Mouse (Mus musculus) ES-E14 (cell line): Measurements from ENCODE around the gene Osbpl9. TPM values are rescaled to one million over a fixed set of nuclear protein-coding genes. Genes with fewer than 3 reads are reported as not detected.

Source experiments
- DNase-seq: peaks from one replicate; pipeline ENCODE4 v3.0.0-alpha.2; 2013; ENCODE audit warnings: low read depth, low spot score
- H3K27ac ChIP-seq: 2 replicates; pipeline ENCODE4 v1.5.1; 2012; ENCODE audit warnings: low read depth, mild to moderate bottlenecking, low read length, moderate library complexity, mixed read lengths; ENCODE audit not compliant: poor library complexity, insufficient read depth, severe bottlenecking
- H3K36me3 ChIP-seq: 2 replicates; pipeline ENCODE4 v1.6.1; 2012; ENCODE audit warnings: mild to moderate bottlenecking, low read length, moderate library complexity, mixed read lengths; ENCODE audit not compliant: control insufficient read depth, poor library complexity, insufficient read depth, severe bottlenecking
- H3K4me1 ChIP-seq, 2 experiments: fragments of 150-350 bp in 1 of 2; sonication (generic) in 1 of 2; 2 replicates each; pipeline ENCODE4 v1.6.1; 2012; ENCODE audit warnings: low read length in 2 of 2, mild to moderate bottlenecking in 1 of 2, mixed read lengths in 1 of 2; ENCODE audit not compliant: control insufficient read depth in 2 of 2, insufficient read depth in 2 of 2, poor library complexity in 1 of 2
- H3K4me3 ChIP-seq, 2 experiments: fragments of 150-350 bp in 1 of 2; sonication (generic) in 1 of 2; 2 replicates each; pipeline ENCODE4 v1.5.1; 2012; ENCODE audit warnings: low read length in 2 of 2, low read depth in 1 of 2, mild to moderate bottlenecking in 1 of 2, mixed read lengths in 1 of 2; ENCODE audit not compliant: insufficient read depth in 1 of 2, poor library complexity in 1 of 2, severe bottlenecking in 1 of 2
- H3K9ac ChIP-seq: 2 replicates; pipeline ENCODE4 v1.6.1; 2012; ENCODE audit warnings: low read depth, mild to moderate bottlenecking, low read length, mixed read lengths; ENCODE audit not compliant: poor library complexity, insufficient read depth, severe bottlenecking
- H3K9me3 ChIP-seq: fragments of 150-350 bp; sonication (generic); 2 replicates; pipeline ENCODE4 v1.6.1; 2012; ENCODE audit warnings: low read depth, mild to moderate bottlenecking, low read length; ENCODE audit not compliant: control insufficient read depth, insufficient read depth
- CHD2 ChIP-seq: IDR thresholded peaks from 2 replicates; pipeline ENCODE4 v1.6.1; 2014; ENCODE audit warnings: mild to moderate bottlenecking, low read depth, low read length, inconsistent platforms
- HCFC1 ChIP-seq: IDR thresholded peaks from 2 replicates; pipeline ENCODE4 v1.6.1; 2012; ENCODE audit warnings: low read length, inconsistent platforms, borderline replicate concordance; ENCODE audit not compliant: insufficient read depth
- MAFK ChIP-seq: IDR thresholded peaks from 2 replicates; pipeline ENCODE4 v1.6.1; 2014; ENCODE audit warnings: mild to moderate bottlenecking, low read depth, low read length, inconsistent platforms; ENCODE audit not compliant: insufficient read depth
- ZC3H11A ChIP-seq: IDR thresholded peaks from 2 replicates; pipeline ENCODE4 v1.6.1; 2012; ENCODE audit warnings: low read depth, mild to moderate bottlenecking, inconsistent platforms, low read length, borderline replicate concordance
- ZNF384 ChIP-seq: IDR thresholded peaks from 2 replicates; pipeline ENCODE4 v1.6.1; 2012; ENCODE audit warnings: low read depth, low read length, inconsistent platforms
- in situ Hi-C, 2 experiments: fragments of 600-800 bp; cut with MboI; formaldehyde crosslinking; loops; one replicate each; pipeline ENCODE4 v1.15.1; 2025; ENCODE audit warnings: low sequenced_read_pairs in 2 of 2, inconsistent platforms in 1 of 2; ENCODE audit not compliant: unreplicated experiment in 2 of 2
- total RNA-seq: library from RNA; depleted of rRNA; stranded (reverse); fragments of 300-350 nt; gene quantifications from 2 replicates; pipeline ENCODE4 v1.2.3, GENCODE M21; 2012

The Osbpl9 gene
- total RNA-seq, 1 experiment: 39.5 TPM

DNA sequence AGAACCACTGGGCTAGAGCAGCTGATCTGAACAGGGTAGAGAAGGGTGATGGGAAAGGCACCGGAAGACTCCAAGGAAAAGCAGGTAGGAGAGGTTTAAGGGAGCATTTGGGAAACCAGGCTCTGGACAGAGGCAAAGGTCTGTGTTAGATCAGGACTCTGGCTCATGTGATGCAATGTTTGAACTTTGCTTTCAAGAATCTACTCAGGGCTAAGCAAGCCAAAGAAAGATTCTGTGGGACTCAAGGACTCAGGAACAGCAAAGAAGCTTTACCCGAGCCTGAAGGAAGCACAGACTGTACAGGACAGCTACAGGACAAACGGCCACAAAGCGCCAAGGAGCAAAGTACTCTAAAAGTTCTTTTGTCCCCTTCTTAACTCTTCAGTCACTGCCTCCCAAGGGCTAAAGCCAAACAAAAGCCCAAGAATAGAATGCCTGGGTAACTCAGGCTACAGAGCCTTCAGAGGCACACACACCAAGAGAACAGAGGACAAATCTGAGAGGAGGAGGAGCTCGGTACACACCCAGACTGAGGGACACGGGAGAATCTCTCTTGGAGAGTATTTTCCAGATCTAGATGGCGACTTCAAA is 89.1 kb downstream of the Osbpl9 start:
- Histone ChIP-seq H3K9me3 (no peaks in the 10 kb centered on the region), H3K4me1 (peaks cover 0 to 3% of the 10 kb centered on the region in 2 experiments; a peak in 1 of 4 replicates), H3K27ac (no peak overlapping the region), H3K4me3 (no peak overlapping the region), H3K36me3 (no peaks in the 10 kb centered on the region), H3K9ac (no peak overlapping the region)
- in situ Hi-C loops: no loop called here
- TF ChIP-seq ZC3H11A (no peak), HCFC1 (no peak), CHD2 (no peak), MAFK (no peak), ZNF384 (no peak)
- DNase-seq: no peak

DNA sequence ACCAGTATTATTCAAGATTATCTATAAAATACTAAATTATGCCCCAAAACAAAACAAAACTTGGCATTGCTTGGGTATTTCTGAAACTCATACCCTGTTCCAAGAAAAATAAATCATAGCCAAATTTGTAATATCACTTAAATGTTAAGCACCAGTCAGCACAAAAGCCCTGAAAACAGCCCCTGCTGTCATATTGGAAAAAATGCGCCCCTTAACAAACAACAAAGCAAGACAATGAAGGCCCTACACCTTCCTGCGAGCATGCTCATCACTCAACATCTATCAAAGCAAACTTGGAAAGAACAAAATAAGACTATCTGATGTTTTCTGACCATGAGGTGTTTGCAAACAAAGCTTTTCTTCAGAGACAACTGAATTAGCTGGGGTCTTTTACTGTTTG is 91.1 kb downstream of the Osbpl9 start:
- H3K9me3 ChIP-seq: no peaks in the 10 kb centered on the region
- peaks cover 0 to 3% of the 10 kb centered on the region in 2 experiments; a peak in 1 of 4 replicates for H3K4me1 ChIP-seq
- H3K36me3 ChIP-seq: no peaks in the 10 kb centered on the region
- in situ Hi-C loops: no loop called here
- TF ChIP-seq ZNF384 (no peak), CHD2 (no peak), ZC3H11A (no peak), MAFK (no peak), HCFC1 (no peak)
- H3K4me3 ChIP-seq: no peak overlapping the region
- H3K27ac ChIP-seq: no peak overlapping the region
- H3K9ac ChIP-seq: no peak overlapping the region
- no peak for DNase-seq

DNA sequence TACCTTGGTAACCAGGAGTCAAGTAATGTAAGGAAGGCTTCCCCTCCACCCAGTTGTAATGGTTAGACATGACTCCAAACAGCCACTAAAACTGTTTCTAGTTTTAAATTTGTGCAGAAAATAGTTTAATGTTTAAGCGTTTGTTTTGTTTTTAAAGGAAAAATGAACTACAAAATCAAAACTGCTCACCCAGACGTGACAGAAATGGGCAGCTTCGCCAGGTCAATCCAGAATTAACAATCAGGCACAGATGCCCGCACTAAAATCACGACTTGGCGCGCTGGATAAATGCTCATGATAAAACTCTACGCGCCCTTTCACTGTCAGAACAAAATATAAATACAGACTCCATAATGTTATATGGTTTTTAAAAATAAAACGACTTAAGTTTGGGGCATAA is 92.4 kb downstream of the Osbpl9 start:
- in situ Hi-C loops: no loop called here
- Histone ChIP-seq H3K9ac (no peak overlapping the region), H3K4me1 (peaks cover 0 to 3% of the 10 kb centered on the region in 2 experiments; a peak in 1 of 4 replicates), H3K9me3 (no peaks in the 10 kb centered on the region), H3K4me3 (no peak overlapping the region), H3K36me3 (no peaks in the 10 kb centered on the region), H3K27ac (no peak overlapping the region)
- DNase-seq: no peak
- no peak for TF ChIP-seq ZC3H11A

DNA sequence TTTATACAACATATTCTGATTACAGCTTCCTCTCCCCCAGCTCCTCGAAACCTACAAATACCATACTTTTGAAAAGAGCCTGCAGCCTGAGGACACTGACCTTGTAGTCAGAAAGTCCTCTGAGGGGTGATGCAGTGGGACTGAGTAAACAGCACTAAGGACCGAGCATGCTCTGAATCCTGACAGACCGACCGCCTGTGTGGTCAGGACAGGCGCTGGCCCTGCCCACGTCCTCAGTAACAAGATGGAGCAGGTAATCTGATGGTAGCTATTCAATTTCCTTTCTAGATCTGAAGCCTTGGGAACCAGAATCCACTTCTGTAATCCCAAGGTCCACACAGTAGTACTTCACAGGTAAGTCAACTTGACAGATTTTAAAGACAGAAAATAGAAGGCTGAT is 93.1 kb downstream of the Osbpl9 start:
- no peaks in the 10 kb centered on the region for H3K36me3 ChIP-seq
- DNase-seq: no peak
- no peaks in the 10 kb centered on the region for H3K9me3 ChIP-seq
- peaks cover 0 to 3% of the 10 kb centered on the region in 2 experiments; a peak in 1 of 4 replicates for H3K4me1 ChIP-seq
- no peak for TF ChIP-seq ZC3H11A
- TF ChIP-seq ZNF384: no peak
- TF ChIP-seq MAFK: no peak
- no peak for TF ChIP-seq CHD2
- no peak for TF ChIP-seq HCFC1
- in situ Hi-C loops: no loop called here
- H3K4me3 ChIP-seq: no peak overlapping the region
- H3K27ac ChIP-seq: no peak overlapping the region
- no peak overlapping the region for H3K9ac ChIP-seq

DNA sequence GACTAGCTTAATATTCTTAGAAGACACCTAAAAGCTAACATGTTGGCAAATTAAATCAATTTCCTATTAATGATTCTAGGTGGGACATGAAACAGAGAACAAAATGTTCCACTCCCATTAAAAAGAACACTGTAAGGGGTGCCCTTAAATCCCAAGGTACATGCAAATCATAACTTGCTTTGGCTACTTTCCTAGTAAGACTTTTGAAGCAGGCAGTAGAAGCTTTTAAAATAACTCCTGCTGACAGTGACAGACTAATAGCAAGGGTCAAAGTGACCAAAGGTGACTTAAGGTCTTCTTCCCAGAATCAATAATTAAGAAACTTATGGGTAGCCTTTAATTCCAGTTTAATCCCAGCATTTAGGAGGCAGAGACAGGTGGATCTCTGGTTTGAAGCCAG is 95.5 kb downstream of the Osbpl9 start:
- TF ChIP-seq ZNF384: no peak
- no peak for TF ChIP-seq MAFK
- TF ChIP-seq HCFC1: no peak
- no peak for TF ChIP-seq ZC3H11A
- no peak for TF ChIP-seq CHD2
- in situ Hi-C loops: no loop called here
- H3K27ac ChIP-seq: no peak overlapping the region
- H3K9ac ChIP-seq: no peak overlapping the region
- no peak for DNase-seq
- H3K36me3 ChIP-seq: no peaks in the 10 kb centered on the region
- H3K9me3 ChIP-seq: no peaks in the 10 kb centered on the region
- H3K4me1 ChIP-seq: no peaks in the 10 kb centered on the region
- H3K4me3 ChIP-seq: no peak overlapping the region
